Mouse (Mus musculus) lung, embryonic 16.5 days (tissue): ENCODE results near the gene Hist2h2aa2. TPM values are rescaled to one million over a fixed set of nuclear protein-coding genes. Genes with fewer than 3 reads are reported as not detected.
"Not testable (repeated sequence)": the region's sequence is repeated elsewhere in the genome, so short reads cannot be mapped to it uniquely, and the experiment has no call there.

Experiments
- ATAC-seq: fragments of 200-750 bp; cut with Nextera tagmentation; 2 replicates; pipeline ENCODE4 v1.8.0; 2017; ENCODE audit warnings: low read depth, mild to moderate bottlenecking, moderate library complexity
- H3K27ac ChIP-seq: fragments of 300-500 bp; sonication (generic); 2 replicates; pipeline ENCODE4 v1.5.1; 2014; ENCODE audit warnings: mild to moderate bottlenecking, control low read depth, low read length
- H3K27me3 ChIP-seq: fragments of 300-500 bp; sonication (generic); 2 replicates; pipeline ENCODE4 v1.6.1; 2014; ENCODE audit warnings: low read depth, low read length, mixed read lengths; ENCODE audit not compliant: control insufficient read depth, insufficient read depth
- H3K36me3 ChIP-seq: fragments of 300-500 bp; sonication (generic); 2 replicates; pipeline ENCODE4 v1.6.1; 2014; ENCODE audit warnings: low read length; ENCODE audit not compliant: control insufficient read depth, insufficient read depth
- H3K4me1 ChIP-seq: fragments of 300-500 bp; sonication (generic); replicated peaks from 2 replicates; pipeline ENCODE4 v1.6.1; 2014; ENCODE audit warnings: low read length, mixed read lengths; ENCODE audit not compliant: control insufficient read depth, insufficient read depth
- H3K4me2 ChIP-seq: fragments of 300-500 bp; sonication (generic); 2 replicates; pipeline ENCODE4 v1.6.1; 2014; ENCODE audit warnings: low read depth, low read length, control low read depth
- H3K4me3 ChIP-seq: fragments of 300-500 bp; sonication (generic); 2 replicates; pipeline ENCODE4 v1.5.1; 2014; ENCODE audit warnings: mild to moderate bottlenecking, low read length, control low read depth
- H3K9ac ChIP-seq: fragments of 300-500 bp; sonication (generic); 2 replicates; pipeline ENCODE4 v1.6.1; 2014; ENCODE audit warnings: low read length, control low read depth
- H3K9me3 ChIP-seq: fragments of 300-500 bp; sonication (generic); 2 replicates; pipeline ENCODE4 v1.6.1; 2016; ENCODE audit warnings: low read length; ENCODE audit not compliant: control insufficient read depth
- WGBS: fragments of 180-500 bp; shearing (Covaris S2); extraction: QIAGEN DNeasy Blood & Tissue Kit; methylation state at CpG from one replicate; pipeline ENCODE4 v1.1.7; 2014; 5-methylcytosine and 5-hydroxymethylcytosine counted together
- polyA plus RNA-seq: library from polyadenylated mRNA; unstranded; fragments of >200 nt; fragmentation: Nextera tagmentation; extraction: Ambion mirVana; gene quantifications from 2 replicates; pipeline ENCODE4 v1.2.1, GENCODE M21; 2015

The Hist2h2aa2 gene
- polyA plus RNA-seq, 1 experiment from 2014 or later: 37.6 TPM

GRCm38 (mm10) chr3:96238954-96239793 is 902 bp downstream of the Hist2h2aa2 start, which contains the start of gene Hist2h3c2:
Gene Hist2h3c2, minus strand, starts transcription at chr3:96239127.
- not testable (repeated sequence) for H3K36me3 ChIP-seq, H3K27me3 ChIP-seq, H3K9me3 ChIP-seq
- under 1% methylated on average over 11 of the region's 68 CpGs for WGBS
- H3K27ac ChIP-seq: peak within 1 kb of the TSS; percentile 84
- H3K9ac ChIP-seq: peak within 1 kb of the TSS; percentile 75
- peak within 1 kb of the TSS; percentile 68 for H3K4me2 ChIP-seq
- ATAC-seq: peak; percentile 93
- peak within 1 kb of the TSS; percentile 62 for H3K4me3 ChIP-seq
- H3K4me1 ChIP-seq: peaks cover 27% of the 10 kb centered on the region

GRCm38 (mm10) chr3:96237904-96238511 is 2.1 kb downstream of the Hist2h2aa2 start:
- peak overlapping the region; percentile 84 for H3K27ac ChIP-seq
- H3K9ac ChIP-seq: peak overlapping the region; percentile 75
- no peaks in the 10 kb centered on the region for H3K9me3 ChIP-seq
- under 1% methylated on average over 12 of the region's 12 CpGs for WGBS
- H3K4me2 ChIP-seq: peak overlapping the region; percentile 68
- H3K36me3 ChIP-seq: no peaks in the 10 kb centered on the region
- no peak for ATAC-seq
- H3K4me3 ChIP-seq: peak overlapping the region; percentile 62
- no peaks in the 10 kb centered on the region for H3K27me3 ChIP-seq
- peaks cover 23% of the 10 kb centered on the region for H3K4me1 ChIP-seq

GRCm38 (mm10) chr3:96237335-96237903 is 2.7 kb downstream of the Hist2h2aa2 start:
- Histone ChIP-seq H3K4me1 (peaks cover 23% of the 10 kb centered on the region), H3K4me2 (peak overlapping the region; percentile 68), H3K27ac (peak overlapping the region; percentile 84), H3K4me3 (peak overlapping the region; percentile 62), H3K9me3 (no peaks in the 10 kb centered on the region), H3K27me3 (no peaks in the 10 kb centered on the region), H3K9ac (peak overlapping the region; percentile 75), H3K36me3 (no peaks in the 10 kb centered on the region)
- no peak for ATAC-seq
- 5% methylated on average over 7 of the region's 7 CpGs for WGBS

- Histone ChIP-seq H3K36me3 (no peaks in the 10 kb centered on the region), H3K9me3 (no peaks in the 10 kb centered on the region), H3K27me3 (no peaks in the 10 kb centered on the region), H3K4me1 (peaks cover 23% of the 10 kb centered on the region), H3K4me3 (peak overlapping the region; percentile 62), H3K27ac (peak overlapping the region; percentile 84), H3K9ac (peak overlapping the region; percentile 75), H3K4me2 (peak overlapping the region; percentile 68)
- 65% methylated on average over 4 of the region's 4 CpGs for WGBS
- ATAC-seq: no peak
These were observed 3.2 kb downstream of the Hist2h2aa2 start for GRCm38 (mm10) chr3:96236834-96237334.

- Histone ChIP-seq H3K4me3 (no peak overlapping the region), H3K27ac (no peak overlapping the region), H3K4me2 (no peak overlapping the region), H3K9ac (no peak overlapping the region), H3K9me3 (no peaks in the 10 kb centered on the region), H3K27me3 (no peaks in the 10 kb centered on the region), H3K4me1 (peaks cover 20% of the 10 kb centered on the region), H3K36me3 (no peaks in the 10 kb centered on the region)
- ATAC-seq: no peak
- WGBS: 26% methylated on average over 3 of the region's 3 CpGs
These were observed 4.2 kb downstream of the Hist2h2aa2 start for GRCm38 (mm10) chr3:96235836-96236235.

- no peaks in the 10 kb centered on the region for H3K9me3 ChIP-seq
- no peaks in the 10 kb centered on the region for H3K36me3 ChIP-seq
- no peak overlapping the region for H3K4me3 ChIP-seq
- H3K27ac ChIP-seq: no peak overlapping the region
- ATAC-seq: no peak
- no peak overlapping the region for H3K4me2 ChIP-seq
- 92% methylated on average over 2 of the region's 2 CpGs for WGBS
- H3K27me3 ChIP-seq: no peaks in the 10 kb centered on the region
- no peak overlapping the region for H3K9ac ChIP-seq
- H3K4me1 ChIP-seq: peaks cover 18% of the 10 kb centered on the region
These were observed 5.2 kb downstream of the Hist2h2aa2 start for GRCm38 (mm10) chr3:96234914-96235313.

GRCm38 (mm10) chr3:96231758-96232120 is 8.3 kb downstream of the Hist2h2aa2 start:
- peak; percentile 44; the same call in 1 of the 2 replicates for ATAC-seq
- Histone ChIP-seq H3K36me3 (no peaks in the 10 kb centered on the region), H3K27me3 (no peaks in the 10 kb centered on the region), H3K4me1 (peaks cover 7% of the 10 kb centered on the region), H3K4me3 (no peak overlapping the region), H3K4me2 (no peak overlapping the region), H3K9me3 (no peaks in the 10 kb centered on the region), H3K27ac (no peak overlapping the region), H3K9ac (no peak overlapping the region)
- 37% methylated on average over 2 of the region's 2 CpGs for WGBS

- no peak overlapping the region for H3K9ac ChIP-seq
- 57% methylated on average over 4 of the region's 4 CpGs for WGBS
- no peak overlapping the region for H3K27ac ChIP-seq
- H3K36me3 ChIP-seq: no peaks in the 10 kb centered on the region
- no peaks in the 10 kb centered on the region for H3K9me3 ChIP-seq
- H3K4me2 ChIP-seq: no peak overlapping the region
- H3K27me3 ChIP-seq: no peaks in the 10 kb centered on the region
- no peak overlapping the region for H3K4me3 ChIP-seq
- H3K4me1 ChIP-seq: peaks cover 4% of the 10 kb centered on the region
- ATAC-seq: no peak
These were observed 8.9 kb downstream of the Hist2h2aa2 start for GRCm38 (mm10) chr3:96230910-96231757.
